Mouse (Mus musculus) megakaryocyte-erythroid progenitor cell, adult 5-6 weeks (primary cell): Measurements from ENCODE around the gene Tmem81. TPM values are rescaled to one million over a fixed set of nuclear protein-coding genes. Genes with fewer than 3 reads are reported as not detected.

Experiments used
- ATAC-seq: replicated peaks from 2 replicates; pipeline ENCODE4 v1.8.0; 2016; ENCODE audit warnings: mild to moderate bottlenecking, inconsistent platforms; ENCODE audit not compliant: severe bottlenecking, poor library complexity, low FRiP score, low TSS enrichment
- total RNA-seq, 2 experiments: library from RNA; stranded (forward) in 1 of 2; stranded (reverse) in 1 of 2; fragments of 200-1000, 215-1000 nt in 1 of 2; fragments of >200 nt in 1 of 2; fragmentation: Nextera tagmentation in 1 of 2; gene quantifications; 2 replicates each; pipeline ENCODE4 v1.2.3; 2014 to 2017

Tmem81 gene
- total RNA-seq, 2 experiments from 2014 or later, result 2.3 to 8.0 TPM

DNA sequence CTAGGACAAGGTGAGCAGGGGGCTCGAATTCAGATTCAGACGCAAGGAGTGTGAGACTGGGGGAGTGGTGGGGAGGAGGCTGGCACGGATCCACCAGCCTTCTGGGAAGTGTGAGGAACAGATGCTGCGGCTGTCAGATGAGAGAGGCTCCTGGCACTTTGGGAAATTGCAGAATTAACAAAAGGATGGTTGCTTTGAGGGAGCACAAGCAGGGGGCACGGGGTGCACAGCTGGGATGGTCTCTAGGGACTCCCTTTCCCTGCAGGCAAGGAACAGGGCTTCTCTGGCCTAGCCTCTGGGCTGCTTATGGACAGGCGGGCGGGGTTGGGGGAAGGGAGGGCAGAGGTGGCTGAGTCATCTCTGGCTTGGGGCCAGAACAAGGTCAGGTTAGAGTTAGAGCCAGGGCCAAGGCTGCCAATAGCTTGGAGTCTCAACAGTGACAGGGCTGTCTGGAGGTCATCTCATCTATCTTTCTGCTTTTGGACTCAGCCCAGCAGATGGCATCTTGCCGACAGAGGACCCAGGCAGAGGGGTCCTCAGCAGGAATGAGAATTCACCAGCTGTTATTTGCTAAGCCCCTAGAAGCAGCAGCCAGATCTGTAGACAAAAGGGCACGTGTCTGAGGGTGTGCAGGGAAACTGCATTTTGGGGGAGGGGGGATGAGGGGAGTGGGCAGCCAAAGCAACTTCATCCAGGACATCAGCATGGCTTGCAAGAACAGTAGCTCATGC lies 52.0 kb downstream of the Tmem81 start:
- ATAC-seq, result 0 out of 2 replicates have a peak, but pooled peaks have one; percentile 45

Other genes with a start within 250 kb of the Tmem81 start
- gene Klhdc8a, start 207.6 kb upstream of the Tmem81 start, total RNA-seq (2014; fragmentation: Nextera tagmentation), result not detected in 2 replicates
- not detected in 2 replicates for gene Klhdc8a, start 207.6 kb upstream of the Tmem81 start, total RNA-seq (2017)
- 3.7 and 4.9 TPM in 2 replicates for gene Nuak2, start 190.1 kb upstream of the Tmem81 start, total RNA-seq (2014; fragmentation: Nextera tagmentation)
- gene Nuak2, start 190.1 kb upstream of the Tmem81 start, total RNA-seq (2017), result 0.70 and 4.4 TPM in 2 replicates
- 7.3 and 12.5 TPM in 2 replicates for gene Tmcc2, start 114.9 kb upstream of the Tmem81 start, total RNA-seq (2014; fragmentation: Nextera tagmentation)
- gene Tmcc2, start 114.9 kb upstream of the Tmem81 start, total RNA-seq (2017), result 3.2 and 4.8 TPM in 2 replicates
- gene Dstyk, start 88.7 kb upstream of the Tmem81 start, total RNA-seq (2014; fragmentation: Nextera tagmentation), result 3.8 and 12.1 TPM in 2 replicates
- gene Dstyk, start 88.7 kb upstream of the Tmem81 start, total RNA-seq (2017), result 5.1 and 13.9 TPM in 2 replicates
- gene Rbbp5, start 28.9 kb upstream of the Tmem81 start, total RNA-seq (2014; fragmentation: Nextera tagmentation), result 48.7 and 52.0 TPM in 2 replicates
- gene Rbbp5, start 28.9 kb upstream of the Tmem81 start, total RNA-seq (2017), result 81.3 and 83.9 TPM in 2 replicates
- not detected in 2 replicates for gene Cntn2, start 37.0 kb downstream of the Tmem81 start, total RNA-seq (2014; fragmentation: Nextera tagmentation)
- gene Cntn2, start 37.0 kb downstream of the Tmem81 start, total RNA-seq (2017), result not detected in 2 replicates
- gene Nfasc, start 235.6 kb downstream of the Tmem81 start, total RNA-seq (2014; fragmentation: Nextera tagmentation), result 0.02 TPM in 1 of 2 replicates, not detected in the other
- gene Nfasc, start 235.6 kb downstream of the Tmem81 start, total RNA-seq (2017), result not detected in 2 replicates